Mouse (Mus musculus): ENCODE measurements at regions not wholly inside any gene's neighbourhood (a gene's known extent, or its start where the extent isn't known, plus 50 kb on each side); places are given as distances from the start of the nearest gene placed in this dataset.
"Not testable (repeated sequence)": the region's sequence is repeated elsewhere in the genome, so short reads cannot be mapped to it uniquely, and the experiment has no call there.

DNA sequence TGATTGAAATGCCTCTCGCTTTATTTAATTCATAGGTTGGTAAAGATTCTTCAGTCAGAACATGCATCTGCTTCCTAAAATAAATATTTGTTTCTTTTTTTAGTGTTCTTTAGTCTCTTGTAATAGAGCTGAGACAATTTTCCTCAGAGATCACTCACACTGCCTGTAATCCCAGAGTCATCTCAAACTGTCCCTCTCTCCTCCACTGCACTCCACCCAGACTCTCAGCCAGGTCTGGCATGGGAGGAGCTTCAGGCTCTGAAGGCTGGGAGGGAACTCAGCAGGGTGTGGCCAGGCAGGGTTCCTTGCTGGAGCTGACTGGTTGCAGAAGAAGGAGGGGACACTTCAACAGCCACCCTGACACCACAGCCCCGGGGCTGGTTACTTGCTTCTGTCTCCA, 841.2 kb upstream of the Olfr1507 start:
- 12% methylated on average over 1 of the region's 2 CpGs for WGBS
- H3K27ac ChIP-seq (ENCODE audit: insufficient read depth, low read length); H3K4me3 ChIP-seq (replicated peaks; ENCODE audit: insufficient read depth, low read depth, low read length); H3K27me3 ChIP-seq (ENCODE audit: control insufficient read depth, insufficient read depth, low read length); H3K4me1 ChIP-seq (ENCODE audit: control insufficient read depth, insufficient read depth, low read length); DNase-seq: not testable (repeated sequence)

DNA sequence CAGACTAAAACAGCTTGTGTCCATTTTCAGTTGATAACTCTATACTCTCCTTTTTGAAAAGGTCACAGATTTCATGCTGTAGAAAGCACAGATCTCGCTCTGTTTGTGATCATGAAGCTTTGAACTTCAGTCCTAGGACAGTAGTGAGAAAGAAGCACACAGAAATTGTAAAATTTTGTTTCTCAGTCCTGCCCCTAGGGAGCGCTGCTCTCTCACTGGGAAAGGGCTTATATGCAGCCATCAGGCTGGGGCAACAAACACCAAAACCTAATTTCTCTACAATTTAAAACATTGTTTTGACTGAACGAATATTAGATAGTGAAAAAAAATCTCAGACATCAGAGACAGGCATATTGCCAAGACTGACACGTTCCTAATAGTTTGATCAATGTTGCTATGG, 838.9 kb upstream of the Olfr1507 start:
- H3K4me1 ChIP-seq (ENCODE audit: control insufficient read depth, insufficient read depth, low read length); H3K27ac ChIP-seq (ENCODE audit: insufficient read depth, low read length); H3K27me3 ChIP-seq (ENCODE audit: control insufficient read depth, insufficient read depth, low read length); H3K4me3 ChIP-seq (replicated peaks; ENCODE audit: insufficient read depth, low read depth, low read length); DNase-seq: not testable (repeated sequence)
- no CpG with 5 or more reads among the region's 4 CpGs for WGBS

DNA sequence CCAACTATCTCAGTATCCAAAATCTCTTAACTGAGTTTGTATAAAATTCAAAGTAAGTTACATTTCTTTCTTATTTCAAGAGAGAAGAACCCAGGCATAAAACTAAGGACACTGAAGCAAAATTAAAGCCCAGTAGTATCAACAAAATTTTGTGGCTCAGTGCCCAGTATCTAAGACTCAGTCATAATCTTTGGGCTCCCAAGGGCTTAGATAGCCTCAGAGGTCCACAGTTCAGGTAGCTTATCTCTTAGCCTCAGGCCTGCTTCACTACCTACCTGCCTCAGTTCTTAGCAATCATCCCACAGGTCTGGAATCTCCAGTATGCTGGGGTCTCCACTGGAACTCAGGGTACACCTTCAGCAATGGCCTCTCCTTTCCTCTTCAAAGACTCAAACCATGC, 835.6 kb upstream of the Olfr1507 start:
- not testable (repeated sequence) for H3K4me3 ChIP-seq (replicated peaks; ENCODE audit: insufficient read depth, low read depth, low read length); H3K27ac ChIP-seq (ENCODE audit: insufficient read depth, low read length); DNase-seq; H3K4me1 ChIP-seq (ENCODE audit: control insufficient read depth, insufficient read depth, low read length); H3K27me3 ChIP-seq (ENCODE audit: control insufficient read depth, insufficient read depth, low read length)

DNA sequence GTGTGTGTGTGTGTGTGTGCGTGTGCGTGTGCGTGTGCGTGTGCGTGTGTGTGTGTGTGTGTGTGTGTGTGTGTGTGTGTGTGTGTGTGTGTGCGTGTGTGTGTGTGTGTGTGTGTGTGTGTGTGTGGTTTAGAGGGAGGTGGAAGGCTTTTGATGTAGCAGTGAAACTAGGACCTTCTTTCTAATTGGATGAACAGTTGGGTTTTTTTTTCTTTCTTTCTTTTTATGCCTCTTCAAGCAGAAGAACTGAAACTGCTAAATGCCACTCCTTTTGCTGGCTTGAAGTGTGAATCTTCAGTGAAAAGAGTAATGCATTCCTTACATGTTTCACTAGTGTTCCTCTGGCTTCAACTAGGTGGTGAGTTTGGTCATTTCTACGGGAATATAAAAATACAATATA, 828.8 kb upstream of the Olfr1507 start:
- WGBS, result no CpG with 5 or more reads among the region's 7 CpGs

DNA sequence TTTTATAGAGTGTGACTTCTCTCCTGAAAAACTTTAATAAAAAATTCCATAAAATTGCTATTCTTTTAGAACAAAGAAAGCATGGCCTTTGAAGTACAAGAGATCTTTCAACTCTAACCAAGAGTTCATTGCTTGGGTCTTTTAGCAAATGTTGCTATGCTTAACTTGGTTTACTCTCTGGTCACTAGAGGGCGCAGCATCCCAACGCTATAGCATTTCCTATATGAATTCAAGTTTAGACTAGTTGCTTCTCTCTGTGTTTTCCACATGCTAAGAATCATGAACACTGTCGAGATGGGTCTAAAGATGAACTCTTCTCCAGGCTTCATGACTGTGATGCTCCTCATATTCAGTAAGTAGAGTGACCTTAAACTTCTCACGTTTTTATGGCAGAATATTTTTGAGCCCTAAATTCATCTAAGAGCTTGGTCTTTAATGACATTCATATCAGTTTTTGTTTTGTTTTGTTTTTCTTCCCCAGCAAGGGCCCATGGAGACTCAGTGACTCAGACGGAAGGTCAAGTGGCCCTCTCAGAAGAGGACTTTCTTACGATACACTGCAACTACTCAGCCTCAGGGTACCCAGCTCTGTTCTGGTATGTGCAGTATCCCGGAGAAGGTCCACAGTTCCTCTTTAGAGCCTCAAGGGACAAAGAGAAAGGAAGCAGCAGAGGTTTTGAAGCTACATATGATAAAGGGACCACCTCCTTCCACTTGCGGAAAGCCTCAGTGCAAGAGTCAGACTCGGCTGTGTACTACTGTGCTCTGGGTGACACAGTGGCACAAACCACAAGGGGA, 823.2 kb upstream of the Olfr1507 start:
- H3K4me1 ChIP-seq (ENCODE audit: control insufficient read depth, insufficient read depth, low read length); DNase-seq; H3K4me3 ChIP-seq (replicated peaks; ENCODE audit: insufficient read depth, low read depth, low read length); H3K27ac ChIP-seq (ENCODE audit: insufficient read depth, low read length); H3K27me3 ChIP-seq (ENCODE audit: control insufficient read depth, insufficient read depth, low read length): not testable (repeated sequence)
- no CpG with 5 or more reads among the region's 9 CpGs for WGBS

More for the DNA sequence above, 828.8 kb upstream of the Olfr1507 start:
- not testable (repeated sequence) for DNase-seq; H3K27me3 ChIP-seq (ENCODE audit: control insufficient read depth, insufficient read depth, low read length); H3K27ac ChIP-seq (ENCODE audit: insufficient read depth, low read length); H3K4me1 ChIP-seq (ENCODE audit: control insufficient read depth, insufficient read depth, low read length); H3K4me3 ChIP-seq (replicated peaks; ENCODE audit: insufficient read depth, low read depth, low read length)

DNA sequence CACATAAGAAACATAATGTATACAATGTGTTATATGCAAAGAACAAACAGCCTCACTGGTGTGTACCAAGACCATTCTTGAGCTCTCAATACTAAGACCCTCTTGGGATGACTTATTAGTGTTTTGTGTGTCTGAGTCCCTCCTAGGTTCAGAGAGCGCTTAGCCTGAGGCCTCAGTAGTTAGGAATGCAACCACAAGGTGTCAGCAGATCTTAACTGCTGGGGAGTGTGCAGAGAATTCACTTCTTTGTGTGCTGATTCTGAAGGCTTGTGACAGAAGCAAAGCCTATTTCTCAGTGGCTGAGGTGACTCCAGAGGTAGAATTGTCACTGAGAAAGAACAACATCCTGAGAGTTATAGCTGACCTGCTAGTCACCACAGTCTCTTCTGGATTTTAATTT, 816.9 kb upstream of the Olfr1507 start:
- DNase-seq; H3K27ac ChIP-seq (ENCODE audit: insufficient read depth, low read length); H3K4me1 ChIP-seq (ENCODE audit: control insufficient read depth, insufficient read depth, low read length); H3K27me3 ChIP-seq (ENCODE audit: control insufficient read depth, insufficient read depth, low read length); H3K4me3 ChIP-seq (replicated peaks; ENCODE audit: insufficient read depth, low read depth, low read length): not testable (repeated sequence)
- 35% methylated on average over 1 of the region's 1 CpGs for WGBS

DNA sequence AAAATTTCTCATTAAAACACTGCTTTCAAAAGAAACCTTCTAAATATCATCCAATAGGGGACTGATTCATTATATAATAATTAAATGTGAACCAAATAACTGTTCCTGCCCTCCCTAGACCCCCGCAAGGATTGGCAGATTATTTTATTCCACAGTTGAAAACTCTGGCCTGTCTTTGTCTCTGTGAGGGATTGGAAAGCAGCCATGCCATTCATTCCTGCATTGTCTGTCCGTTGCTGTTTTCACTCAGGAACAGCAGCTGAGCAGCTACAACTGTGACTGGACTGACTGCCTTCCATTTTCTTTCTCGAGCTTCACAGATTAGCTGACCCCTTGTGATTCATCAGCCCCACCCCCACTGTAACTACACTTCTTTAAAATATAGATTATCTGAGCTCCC, 807.6 kb upstream of the Olfr1507 start:
- not testable (repeated sequence) for H3K27ac ChIP-seq (ENCODE audit: insufficient read depth, low read length); DNase-seq; H3K4me3 ChIP-seq (replicated peaks; ENCODE audit: insufficient read depth, low read depth, low read length); H3K27me3 ChIP-seq (ENCODE audit: control insufficient read depth, insufficient read depth, low read length); H3K4me1 ChIP-seq (ENCODE audit: control insufficient read depth, insufficient read depth, low read length)
- WGBS, result no CpG with 5 or more reads among the region's 3 CpGs

DNA sequence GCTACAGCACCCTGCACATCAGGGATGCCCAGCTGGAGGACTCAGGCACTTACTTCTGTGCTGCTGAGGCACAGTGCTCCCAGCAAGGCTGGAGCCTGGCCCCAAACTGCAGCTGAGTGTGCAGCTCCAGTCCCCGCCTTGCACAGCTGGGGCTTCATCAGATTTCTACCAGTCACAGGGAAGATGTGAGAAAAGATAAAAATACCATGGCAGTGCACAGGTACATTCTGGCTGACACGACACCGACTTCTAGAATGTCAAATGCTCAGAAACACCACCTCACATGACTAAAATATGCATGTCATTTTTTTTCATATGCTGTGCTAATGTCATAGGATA, 806.9 kb upstream of the Olfr1507 start:
- not testable (repeated sequence) for DNase-seq; H3K4me1 ChIP-seq (ENCODE audit: control insufficient read depth, insufficient read depth, low read length); H3K4me3 ChIP-seq (replicated peaks; ENCODE audit: insufficient read depth, low read depth, low read length); H3K27me3 ChIP-seq (ENCODE audit: control insufficient read depth, insufficient read depth, low read length); H3K27ac ChIP-seq (ENCODE audit: insufficient read depth, low read length)
- no CpG with 5 or more reads among the region's 3 CpGs for WGBS

DNA sequence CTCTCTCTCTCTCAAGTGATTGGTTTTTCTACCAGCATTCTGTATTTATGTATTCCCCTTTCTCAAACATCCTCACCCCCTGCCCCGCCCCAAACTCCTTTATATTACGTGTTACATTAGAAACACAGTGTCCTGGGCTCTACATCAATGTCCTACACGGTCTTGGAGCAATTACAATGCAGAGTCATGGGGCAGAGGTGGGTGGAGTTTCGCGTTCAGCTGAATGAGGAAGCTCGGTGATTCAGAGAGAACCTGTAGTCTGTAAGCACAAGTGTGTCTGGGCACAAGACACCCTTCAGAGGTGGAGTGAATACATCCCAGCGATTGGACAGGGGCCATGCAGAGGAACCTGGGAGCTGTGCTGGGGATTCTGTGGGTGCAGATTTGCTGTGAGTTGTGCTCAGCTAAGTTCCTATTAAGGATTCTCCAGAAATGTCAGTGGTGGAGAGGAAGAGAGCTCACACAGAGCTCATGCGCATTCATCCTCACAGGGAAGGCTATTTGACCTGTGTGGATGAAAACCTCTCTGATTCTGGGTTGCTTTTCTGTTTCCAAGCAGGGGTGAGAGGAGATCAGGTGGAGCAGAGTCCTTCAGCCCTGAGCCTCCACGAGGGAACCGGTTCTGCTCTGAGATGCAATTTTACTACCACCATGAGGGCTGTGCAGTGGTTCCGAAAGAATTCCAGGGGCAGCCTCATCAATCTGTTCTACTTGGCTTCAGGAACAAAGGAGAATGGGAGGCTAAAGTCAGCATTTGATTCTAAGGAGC, 806.4 kb upstream of the Olfr1507 start:
- not testable (repeated sequence) for H3K4me3 ChIP-seq (replicated peaks; ENCODE audit: insufficient read depth, low read depth, low read length); DNase-seq
- WGBS, result no CpG with 5 or more reads among the region's 11 CpGs

DNA sequence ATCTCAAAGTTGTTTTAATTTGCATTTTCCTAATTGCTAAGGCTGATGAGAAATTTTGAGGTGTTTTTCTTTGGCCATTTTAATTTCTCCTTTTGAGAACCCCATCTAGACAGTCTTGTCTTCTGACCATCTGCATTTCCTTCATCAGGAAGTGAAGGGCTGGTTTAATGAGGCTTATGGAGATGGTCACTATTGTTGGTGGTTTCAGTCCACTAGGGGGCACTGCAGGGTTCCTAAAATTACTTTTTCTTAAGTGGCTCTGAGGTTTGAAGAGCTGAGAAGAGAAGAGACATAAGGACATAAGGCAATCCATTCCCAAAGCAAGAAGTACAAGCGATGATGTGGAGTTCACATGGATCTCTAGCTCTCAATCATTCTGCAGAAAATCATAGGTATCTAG, 805.6 kb upstream of the Olfr1507 start:
- 76% methylated on average over 1 of the region's 1 CpGs for WGBS
- H3K4me3 ChIP-seq (replicated peaks; ENCODE audit: insufficient read depth, low read depth, low read length); H3K27ac ChIP-seq (ENCODE audit: insufficient read depth, low read length); H3K27me3 ChIP-seq (ENCODE audit: control insufficient read depth, insufficient read depth, low read length); H3K4me1 ChIP-seq (ENCODE audit: control insufficient read depth, insufficient read depth, low read length); DNase-seq: not testable (repeated sequence)

More for the DNA sequence above, 806.4 kb upstream of the Olfr1507 start:
- H3K27me3 ChIP-seq (ENCODE audit: control insufficient read depth, insufficient read depth, low read length); H3K27ac ChIP-seq (ENCODE audit: insufficient read depth, low read length); H3K4me1 ChIP-seq (ENCODE audit: control insufficient read depth, insufficient read depth, low read length): not testable (repeated sequence)

DNA sequence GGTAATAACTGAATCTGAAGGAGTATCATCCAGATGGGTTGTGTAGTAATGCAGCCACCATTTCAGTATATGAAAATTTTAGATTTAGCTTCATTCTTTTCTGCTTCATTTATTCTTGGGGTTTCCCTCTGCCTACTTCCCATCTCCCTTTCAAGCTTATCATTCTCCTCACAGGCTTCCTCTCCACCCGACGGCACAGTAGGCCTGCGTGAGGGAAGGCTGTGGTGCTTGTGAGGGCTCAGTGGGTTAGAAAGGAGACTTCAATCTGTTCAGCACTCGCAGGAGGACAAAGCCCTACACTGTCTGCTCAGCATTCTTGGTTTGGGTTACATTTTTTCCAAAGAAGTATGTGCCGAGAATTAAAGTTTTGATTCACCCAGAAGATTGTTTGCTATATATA, 804.2 kb upstream of the Olfr1507 start:
- not testable (repeated sequence) for H3K27ac ChIP-seq (ENCODE audit: insufficient read depth, low read length); DNase-seq; H3K4me3 ChIP-seq (replicated peaks; ENCODE audit: insufficient read depth, low read depth, low read length); H3K27me3 ChIP-seq (ENCODE audit: control insufficient read depth, insufficient read depth, low read length); H3K4me1 ChIP-seq (ENCODE audit: control insufficient read depth, insufficient read depth, low read length)
- no CpG with 5 or more reads among the region's 5 CpGs for WGBS

DNA sequence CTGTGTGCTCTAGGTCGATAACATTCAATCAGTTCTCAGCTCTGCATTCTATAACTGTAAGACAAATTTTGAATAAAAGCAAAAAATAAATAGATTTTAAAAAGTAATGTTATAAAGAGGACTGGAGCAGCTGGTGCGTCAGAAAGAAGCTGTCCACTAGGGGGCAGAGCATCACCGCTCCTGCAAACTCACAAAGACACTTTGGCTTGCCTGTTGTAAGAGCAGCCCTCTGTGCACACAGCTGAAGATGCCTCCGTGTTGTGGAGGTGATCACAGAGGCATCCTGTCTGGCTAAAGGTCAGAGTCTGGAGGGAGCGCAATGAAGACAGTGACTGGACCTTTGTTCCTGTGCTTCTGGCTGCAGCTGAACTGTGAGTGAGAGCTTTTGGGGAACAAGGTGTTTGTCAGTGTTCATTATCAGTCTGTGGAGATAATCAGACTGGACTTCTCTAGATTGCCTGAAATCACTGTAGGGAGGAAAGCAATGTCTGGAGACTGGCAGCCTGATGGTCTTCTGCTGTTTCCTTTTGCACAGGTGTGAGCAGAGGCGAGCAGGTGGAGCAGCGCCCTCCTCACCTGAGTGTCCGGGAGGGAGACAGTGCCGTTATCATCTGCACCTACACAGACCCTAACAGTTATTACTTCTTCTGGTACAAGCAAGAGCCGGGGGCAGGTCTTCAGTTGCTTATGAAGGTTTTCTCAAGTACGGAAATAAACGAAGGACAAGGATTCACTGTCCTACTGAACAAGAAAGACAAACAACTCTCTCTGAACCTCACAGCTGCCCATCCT, 788.0 kb upstream of the Olfr1507 start:
- not testable (repeated sequence) for H3K27ac ChIP-seq (ENCODE audit: insufficient read depth, low read length); H3K27me3 ChIP-seq (ENCODE audit: control insufficient read depth, insufficient read depth, low read length); H3K4me1 ChIP-seq (ENCODE audit: control insufficient read depth, insufficient read depth, low read length); H3K4me3 ChIP-seq (replicated peaks; ENCODE audit: insufficient read depth, low read depth, low read length); DNase-seq
- no CpG with 5 or more reads among the region's 12 CpGs for WGBS

Data from cerebellum, adult 2 months (tissue).